Mouse (Mus musculus): ENCODE measurements at regions not wholly inside any gene's neighbourhood (a gene's known extent, or its start where the extent isn't known, plus 50 kb on each side); places are given as distances from the start of the nearest gene placed in this dataset.

DNA sequence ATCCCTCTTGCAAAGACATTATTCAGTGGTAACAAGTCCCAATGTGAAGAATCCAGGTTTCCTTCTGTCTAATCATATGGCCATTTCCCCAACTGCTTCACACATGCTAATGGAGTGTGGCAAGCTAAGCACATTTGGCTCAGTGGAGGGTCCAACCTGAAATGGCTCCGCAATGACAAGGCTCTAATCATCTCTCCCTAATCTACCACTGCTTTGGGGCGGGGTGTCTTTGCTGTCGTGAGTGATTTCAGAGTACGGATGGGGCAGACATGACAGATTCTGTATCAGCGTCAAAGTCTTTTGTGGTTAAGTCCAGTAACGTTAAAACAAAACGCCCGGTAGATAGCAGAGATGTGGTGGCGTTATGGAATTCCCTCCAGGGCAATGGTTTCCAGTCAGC lies 52.2 kb upstream of the Lmo4 start:
- no peak for DNase-seq (ENCODE audit: low spot score)
- intact Hi-C loops (cut with DNase I): no loop called here

DNA sequence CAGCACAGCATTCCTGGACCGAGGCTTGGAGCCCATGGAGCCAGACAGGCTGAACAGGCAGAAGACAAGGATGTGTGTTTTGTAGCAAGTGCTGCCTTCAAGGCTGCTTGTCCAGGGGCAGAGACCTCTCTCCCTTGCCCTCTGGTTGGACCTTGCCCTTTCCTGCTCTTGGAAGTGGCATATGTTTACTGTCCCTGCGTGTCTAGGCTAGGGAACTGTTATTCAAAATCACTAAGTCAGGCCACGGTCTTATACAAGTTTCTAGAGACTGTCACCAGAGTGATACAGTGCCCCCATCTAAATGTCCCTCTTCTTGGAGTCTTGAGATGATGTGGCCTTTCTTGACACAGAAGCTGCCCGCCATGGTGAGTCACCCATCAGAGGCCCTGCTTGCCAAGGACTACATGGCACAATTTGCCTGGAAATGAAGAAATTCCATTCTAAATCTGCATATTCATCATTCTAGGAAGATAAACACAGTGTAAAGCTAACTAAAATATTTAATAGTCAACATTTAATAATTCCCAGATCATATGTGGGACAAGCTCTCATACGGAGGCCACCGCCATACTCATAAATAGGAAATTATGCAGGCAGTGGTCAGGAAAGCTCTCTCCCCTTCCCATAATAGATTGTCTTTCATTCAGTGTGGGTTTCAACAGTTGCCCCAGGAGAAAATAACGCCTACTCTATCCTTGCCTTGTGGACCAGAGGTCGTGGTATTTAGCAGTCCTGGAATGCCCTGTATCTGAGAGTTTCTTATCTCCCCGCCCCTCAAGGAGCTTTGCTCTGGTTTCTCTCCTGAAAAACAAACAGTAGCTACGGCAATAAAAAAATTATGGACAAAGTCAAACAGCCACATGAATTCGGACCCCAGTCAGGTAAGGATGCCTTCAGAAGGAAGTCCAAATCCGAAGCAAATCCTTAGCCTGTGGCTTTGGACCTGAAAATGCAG lies 50.9 kb upstream of the Lmo4 start:
- intact Hi-C loops (cut with DNase I): no loop called here
- no peak for DNase-seq (ENCODE audit: low spot score)
